Mouse (Mus musculus): ENCODE measurements at regions not wholly inside any gene's neighbourhood (a gene's known extent, or its start where the extent isn't known, plus 50 kb on each side); places are given as distances from the start of the nearest gene placed in this dataset.

- no peak overlapping the region for H3K4me2 ChIP-seq (ENCODE audit: low read depth, low read length)
- WGBS = 83% methylated on average over 4 of the region's 4 CpGs
- H3K27me3 ChIP-seq (ENCODE audit: control insufficient read depth, insufficient read depth, low read length) = no peaks in the 10 kb centered on the region
- no peak for ATAC-seq (ENCODE audit: insufficient read depth, low FRiP score)
- no peaks in the 10 kb centered on the region for H3K36me3 ChIP-seq (ENCODE audit: control insufficient read depth, insufficient read depth, low read length)
- H3K9me3 ChIP-seq (replicated peaks; ENCODE audit: control insufficient read depth, low read length) = no peaks in the 10 kb centered on the region
- H3K4me3 ChIP-seq (replicated peaks; ENCODE audit: low read length) = no peak overlapping the region
- H3K4me1 ChIP-seq (ENCODE audit: control insufficient read depth, insufficient read depth, low read length) = no peaks in the 10 kb centered on the region
- H3K9ac ChIP-seq (ENCODE audit: low read length) = no peak overlapping the region
- H3K27ac ChIP-seq (ENCODE audit: low read length) = no peak overlapping the region
Observed at GRCm38 (mm10) chr4:98238075-98238474, 145.0 kb downstream of the Tm2d1 start.

- 84% methylated on average over 9 of the region's 9 CpGs for WGBS
- Histone ChIP-seq H3K27ac (ENCODE audit: low read length) (no peak overlapping the region), H3K4me1 (ENCODE audit: control insufficient read depth, insufficient read depth, low read length) (no peaks in the 10 kb centered on the region), H3K4me3 (replicated peaks; ENCODE audit: low read length) (no peak overlapping the region), H3K27me3 (ENCODE audit: control insufficient read depth, insufficient read depth, low read length) (no peaks in the 10 kb centered on the region), H3K4me2 (ENCODE audit: low read depth, low read length) (no peak overlapping the region), H3K9ac (ENCODE audit: low read length) (no peak overlapping the region), H3K9me3 (replicated peaks; ENCODE audit: control insufficient read depth, low read length) (no peaks in the 10 kb centered on the region), H3K36me3 (ENCODE audit: control insufficient read depth, insufficient read depth, low read length) (no peaks in the 10 kb centered on the region)
- ATAC-seq (ENCODE audit: insufficient read depth, low FRiP score) = no peak
Observed at GRCm38 (mm10) chr4:98237475-98237874, 145.6 kb downstream of the Tm2d1 start.

- no peaks in the 10 kb centered on the region for H3K9me3 ChIP-seq (replicated peaks; ENCODE audit: control insufficient read depth, low read length)
- whole genome bisulfite sequencing = 44% methylated on average over 12 of the region's 12 CpGs
- H3K36me3 ChIP-seq (ENCODE audit: control insufficient read depth, insufficient read depth, low read length) = no peaks in the 10 kb centered on the region
- no peak overlapping the region for H3K4me2 ChIP-seq (ENCODE audit: low read depth, low read length)
- ATAC-seq (ENCODE audit: insufficient read depth, low FRiP score) = peak; percentile 61; the same call in 1 of the 2 replicates
- H3K4me1 ChIP-seq (ENCODE audit: control insufficient read depth, insufficient read depth, low read length) = no peaks in the 10 kb centered on the region
- H3K4me3 ChIP-seq (replicated peaks; ENCODE audit: low read length) = no peak overlapping the region
- no peak overlapping the region for H3K9ac ChIP-seq (ENCODE audit: low read length)
- H3K27ac ChIP-seq (ENCODE audit: low read length) = no peak overlapping the region
- H3K27me3 ChIP-seq (ENCODE audit: control insufficient read depth, insufficient read depth, low read length) = no peaks in the 10 kb centered on the region
Observed at GRCm38 (mm10) chr4:98236006-98236783, 146.9 kb downstream of the Tm2d1 start.

DNA sequence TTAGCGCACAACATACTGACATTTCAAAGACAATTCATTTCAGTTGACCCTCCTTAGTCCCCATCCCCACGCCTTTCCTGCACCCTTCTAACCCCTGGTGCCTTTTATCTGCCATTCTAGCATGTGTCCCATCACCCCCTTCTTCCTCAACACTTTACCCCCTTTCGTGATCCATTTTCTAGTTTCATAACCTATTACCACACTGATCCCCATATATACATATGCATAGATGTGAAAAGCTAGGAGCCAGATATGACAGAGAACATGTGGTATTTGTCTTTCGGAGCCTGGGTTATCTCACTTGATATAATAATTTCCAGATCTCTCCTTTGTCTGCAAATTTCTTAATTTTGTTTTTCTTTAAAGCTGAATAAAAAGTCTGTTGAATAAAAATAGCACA, 154.9 kb downstream of the Tm2d1 start:
- no peak overlapping the region for H3K9ac ChIP-seq (ENCODE audit: low read length)
- no peaks in the 10 kb centered on the region for H3K27me3 ChIP-seq (ENCODE audit: control insufficient read depth, insufficient read depth, low read length)
- WGBS = 81% methylated on average over 4 of the region's 4 CpGs
- no peak overlapping the region for H3K27ac ChIP-seq (ENCODE audit: low read length)
- H3K4me1 ChIP-seq (ENCODE audit: control insufficient read depth, insufficient read depth, low read length) = no peaks in the 10 kb centered on the region
- H3K4me2 ChIP-seq (ENCODE audit: low read depth, low read length) = no peak overlapping the region
- no peak for ATAC-seq (ENCODE audit: insufficient read depth, low FRiP score)
- H3K4me3 ChIP-seq (replicated peaks; ENCODE audit: low read length) = no peak overlapping the region
- no peaks in the 10 kb centered on the region for H3K9me3 ChIP-seq (replicated peaks; ENCODE audit: control insufficient read depth, low read length)
- H3K36me3 ChIP-seq (ENCODE audit: control insufficient read depth, insufficient read depth, low read length) = no peaks in the 10 kb centered on the region

DNA sequence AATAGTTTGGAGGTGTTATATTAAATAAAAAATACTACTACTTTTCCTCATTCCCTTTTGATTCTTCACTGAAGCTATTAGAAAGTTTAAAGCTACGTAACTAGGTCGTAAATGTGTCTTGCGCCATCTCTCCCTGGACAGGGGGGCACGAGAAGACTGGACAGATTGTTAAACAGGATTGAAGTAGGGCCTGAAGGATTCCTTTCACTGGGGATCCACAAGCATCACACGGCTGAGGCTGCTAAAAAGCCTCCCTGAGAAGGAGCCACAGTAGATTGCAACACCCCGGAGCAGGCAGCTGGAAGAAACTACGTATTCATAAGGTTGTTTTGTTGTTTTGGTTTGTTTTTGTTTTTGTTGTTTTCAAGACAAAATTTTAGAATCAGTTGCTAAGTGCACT, 158.7 kb downstream of the Tm2d1 start:
- Histone ChIP-seq H3K27ac (ENCODE audit: low read length) (no peak overlapping the region), H3K9ac (ENCODE audit: low read length) (no peak overlapping the region), H3K9me3 (replicated peaks; ENCODE audit: control insufficient read depth, low read length) (no peaks in the 10 kb centered on the region), H3K36me3 (ENCODE audit: control insufficient read depth, insufficient read depth, low read length) (no peaks in the 10 kb centered on the region), H3K4me3 (replicated peaks; ENCODE audit: low read length) (no peak overlapping the region), H3K27me3 (ENCODE audit: control insufficient read depth, insufficient read depth, low read length) (no peaks in the 10 kb centered on the region), H3K4me1 (ENCODE audit: control insufficient read depth, insufficient read depth, low read length) (no peaks in the 10 kb centered on the region), H3K4me2 (ENCODE audit: low read depth, low read length) (no peak overlapping the region)
- ATAC-seq (ENCODE audit: insufficient read depth, low FRiP score) = no peak
- WGBS = 78% methylated on average over 7 of the region's 7 CpGs

DNA sequence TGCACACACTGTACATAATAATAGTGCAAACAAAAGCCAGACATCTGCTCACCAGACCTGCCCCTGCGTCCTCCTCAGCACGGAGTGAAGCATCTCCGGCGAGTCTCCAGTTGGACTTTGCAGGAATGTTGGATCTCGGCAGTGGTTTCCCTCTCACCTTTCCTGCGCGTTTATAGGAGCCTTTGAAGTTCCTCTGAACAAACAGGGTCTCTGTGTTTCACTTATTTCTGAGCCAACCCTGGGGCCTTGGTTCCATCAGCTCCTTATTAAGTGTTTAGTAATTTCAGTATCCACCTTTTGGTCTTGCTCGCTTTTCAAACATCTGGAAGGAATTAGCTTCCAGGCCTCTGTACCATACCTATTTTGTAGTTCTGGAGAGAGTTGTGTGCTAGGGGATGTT, 159.7 kb downstream of the Tm2d1 start:
- Histone ChIP-seq H3K4me3 (replicated peaks; ENCODE audit: low read length) (no peak overlapping the region), H3K9me3 (replicated peaks; ENCODE audit: control insufficient read depth, low read length) (no peaks in the 10 kb centered on the region), H3K27me3 (ENCODE audit: control insufficient read depth, insufficient read depth, low read length) (no peaks in the 10 kb centered on the region), H3K4me1 (ENCODE audit: control insufficient read depth, insufficient read depth, low read length) (no peaks in the 10 kb centered on the region), H3K4me2 (ENCODE audit: low read depth, low read length) (no peak overlapping the region), H3K36me3 (ENCODE audit: control insufficient read depth, insufficient read depth, low read length) (no peaks in the 10 kb centered on the region), H3K27ac (ENCODE audit: low read length) (no peak overlapping the region), H3K9ac (ENCODE audit: low read length) (no peak overlapping the region)
- 59% methylated on average over 8 of the region's 8 CpGs for WGBS
- no peak for ATAC-seq (ENCODE audit: insufficient read depth, low FRiP score)

DNA sequence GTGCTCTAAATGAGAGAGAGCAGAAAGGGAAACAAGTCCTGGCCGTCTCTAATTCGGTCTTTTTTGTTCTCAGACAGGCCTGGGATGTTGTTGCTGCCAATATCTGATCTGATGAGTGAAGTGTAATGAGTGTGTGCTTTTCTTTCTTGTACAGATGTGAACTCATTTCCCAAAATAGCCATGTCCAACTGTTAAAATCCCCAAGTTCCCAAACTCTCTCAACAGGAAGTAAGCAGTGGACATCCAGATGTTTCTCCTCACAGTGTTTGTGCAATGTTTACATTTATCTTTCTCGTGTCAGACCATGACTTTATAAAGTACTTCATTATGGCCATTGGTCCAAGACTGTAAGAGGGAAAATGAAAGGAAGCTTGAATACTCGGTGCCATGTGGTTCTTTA, 161.5 kb downstream of the Tm2d1 start:
- H3K9me3 ChIP-seq (replicated peaks; ENCODE audit: control insufficient read depth, low read length) = no peaks in the 10 kb centered on the region
- H3K27me3 ChIP-seq (ENCODE audit: control insufficient read depth, insufficient read depth, low read length) = no peaks in the 10 kb centered on the region
- peak; percentile 76 for ATAC-seq (ENCODE audit: insufficient read depth, low FRiP score)
- H3K9ac ChIP-seq (ENCODE audit: low read length) = no peak overlapping the region
- no peaks in the 10 kb centered on the region for H3K4me1 ChIP-seq (ENCODE audit: control insufficient read depth, insufficient read depth, low read length)
- peak overlapping the region; percentile 57; the same call in 1 of the 2 replicates for H3K27ac ChIP-seq (ENCODE audit: low read length)
- no peak overlapping the region for H3K4me3 ChIP-seq (replicated peaks; ENCODE audit: low read length)
- H3K36me3 ChIP-seq (ENCODE audit: control insufficient read depth, insufficient read depth, low read length) = no peaks in the 10 kb centered on the region
- H3K4me2 ChIP-seq (ENCODE audit: low read depth, low read length) = no peak overlapping the region
- 38% methylated on average over 4 of the region's 4 CpGs for WGBS

DNA sequence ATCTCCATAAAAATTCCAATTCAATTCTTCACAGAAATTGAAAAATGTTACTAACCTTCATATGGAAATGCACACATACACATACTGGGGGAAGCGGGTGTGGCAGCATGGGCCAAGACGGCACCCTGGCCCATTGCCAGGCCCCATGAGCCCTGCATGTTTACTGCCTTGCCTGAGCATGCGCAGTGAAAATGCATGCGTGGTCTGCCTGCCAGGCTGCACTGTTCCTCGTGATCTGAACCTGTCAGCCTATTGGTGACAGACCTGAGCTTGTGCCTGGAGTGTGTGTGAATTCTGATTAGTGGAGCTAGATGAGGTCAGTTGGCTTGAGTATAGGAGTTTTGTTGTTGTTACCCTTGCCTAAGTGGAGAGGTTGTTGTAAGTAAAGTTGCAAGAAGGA, 167.9 kb downstream of the Tm2d1 start:
- H3K4me3 ChIP-seq (replicated peaks; ENCODE audit: low read length) = no peak overlapping the region
- H3K9me3 ChIP-seq (replicated peaks; ENCODE audit: control insufficient read depth, low read length) = no peaks in the 10 kb centered on the region
- no peak for ATAC-seq (ENCODE audit: insufficient read depth, low FRiP score)
- 81% methylated on average over 5 of the region's 5 CpGs for WGBS
- no peaks in the 10 kb centered on the region for H3K36me3 ChIP-seq (ENCODE audit: control insufficient read depth, insufficient read depth, low read length)
- no peak overlapping the region for H3K4me2 ChIP-seq (ENCODE audit: low read depth, low read length)
- no peak overlapping the region for H3K9ac ChIP-seq (ENCODE audit: low read length)
- H3K27ac ChIP-seq (ENCODE audit: low read length) = no peak overlapping the region
- H3K4me1 ChIP-seq (ENCODE audit: control insufficient read depth, insufficient read depth, low read length) = no peaks in the 10 kb centered on the region
- no peaks in the 10 kb centered on the region for H3K27me3 ChIP-seq (ENCODE audit: control insufficient read depth, insufficient read depth, low read length)

DNA sequence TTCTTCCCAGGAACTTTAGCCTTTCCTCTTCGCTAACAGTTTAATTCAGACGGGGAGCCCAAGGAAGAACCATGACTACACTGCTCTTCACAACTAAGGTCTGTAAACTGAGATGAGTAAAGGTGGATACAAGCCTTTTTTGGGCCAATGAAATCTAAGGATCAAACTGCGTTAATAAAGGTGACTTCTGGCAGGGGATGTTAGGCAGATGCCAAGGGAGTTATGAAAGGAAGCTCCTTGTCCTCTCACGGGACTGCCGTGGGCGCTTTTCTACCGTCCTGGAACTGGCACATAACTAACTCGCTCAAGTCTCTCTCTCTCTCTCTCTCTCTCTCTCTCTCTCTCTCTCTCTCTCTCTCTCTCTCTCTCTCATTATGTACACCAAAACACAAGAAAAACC, 175.7 kb downstream of the Tm2d1 start:
- no peak overlapping the region for H3K4me2 ChIP-seq (ENCODE audit: low read depth, low read length)
- H3K27me3 ChIP-seq (ENCODE audit: control insufficient read depth, insufficient read depth, low read length) = no peaks in the 10 kb centered on the region
- H3K4me1 ChIP-seq (ENCODE audit: control insufficient read depth, insufficient read depth, low read length) = no peaks in the 10 kb centered on the region
- no peak for ATAC-seq (ENCODE audit: insufficient read depth, low FRiP score)
- H3K27ac ChIP-seq (ENCODE audit: low read length) = no peak overlapping the region
- 82% methylated on average over 8 of the region's 8 CpGs for WGBS
- H3K36me3 ChIP-seq (ENCODE audit: control insufficient read depth, insufficient read depth, low read length) = no peaks in the 10 kb centered on the region
- no peak overlapping the region for H3K4me3 ChIP-seq (replicated peaks; ENCODE audit: low read length)
- H3K9me3 ChIP-seq (replicated peaks; ENCODE audit: control insufficient read depth, low read length) = no peaks in the 10 kb centered on the region
- H3K9ac ChIP-seq (ENCODE audit: low read length) = no peak overlapping the region

Measured in stomach, embryonic 16.5 days (tissue).